ENCODE assay signal across 14 mouse cellular contexts in the genomic region with DNA sequence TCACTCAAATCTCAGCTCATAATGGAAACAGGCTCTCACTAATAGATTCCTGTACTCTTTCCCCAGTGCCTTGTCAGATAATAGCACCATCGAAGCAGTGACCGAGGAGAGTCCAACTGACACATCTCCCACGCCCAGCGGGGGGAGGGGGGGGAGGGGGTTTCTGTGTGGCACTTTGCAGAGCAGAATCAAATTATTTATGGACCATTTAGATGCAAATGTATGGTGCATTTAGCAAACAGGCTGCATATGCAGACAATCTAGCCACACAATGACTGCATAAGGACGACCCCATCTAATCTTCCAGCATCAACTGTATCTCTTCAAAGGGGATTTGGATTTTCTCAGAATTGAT. TPM values are rescaled to one million over a fixed set of nuclear protein-coding genes. Genes with fewer than 3 reads are reported as not detected.
A peak's percentile ranks its signal among the peaks of the same experiment; 100 is the strongest.
DNase-seq lines count a peak whose midpoint lies in the region; ATAC-seq lines count a peak whose summit lies in the region.
"Had no signal": no experiment of that assay in that cellular context is flagged by ENCODE, and none has a peak within 500 bp of the region (broad histone marks: within the 10 kb centered on the region; RNA-seq: fewer than 3 reads in every experiment).

No protein-coding gene starts in this region.

- H3K4me1 ChIP-seq in forebrain, embryonic 15.5 days: peaks cover 24% of the 10 kb centered on the region
- peaks cover 39% of the 10 kb centered on the region for H3K4me1 ChIP-seq in midbrain, embryonic 12.5 days
- H3K4me1 ChIP-seq: stomach, embryonic 15.5 days had no signal

- peak overlapping the region; percentile 68 for H3K27ac ChIP-seq in forebrain, embryonic 15.5 days (replicated peaks)
- peak overlapping the region; percentile 81 for H3K27ac ChIP-seq in midbrain, embryonic 12.5 days (replicated peaks)
- H3K27ac ChIP-seq: liver, embryonic 15.5 days; stomach, embryonic 15.5 days had no signal

- intact Hi-C loops in left cerebral cortex, postnatal 4 days (cut with DNase I): no loop called here
- intact Hi-C loops in left cerebral cortex, postnatal 10 days (cut with DNase I): no loop called here

- no peak overlapping the region for H3K4me2 ChIP-seq in forebrain, embryonic 15.5 days (replicated peaks)
- peak overlapping the region; percentile 35 for H3K4me2 ChIP-seq in midbrain, embryonic 12.5 days (replicated peaks)
- H3K4me2 ChIP-seq: liver, embryonic 15.5 days; stomach, embryonic 15.5 days had no signal

- no peaks in the 10 kb centered on the region for H3K27me3 ChIP-seq in forebrain, embryonic 15.5 days
- H3K27me3 ChIP-seq in midbrain, embryonic 12.5 days: peaks cover 6% of the 10 kb centered on the region; the same call in 1 of the 2 replicates
- H3K27me3 ChIP-seq: liver, embryonic 15.5 days; stomach, embryonic 15.5 days had no signal

- H3K4me3 ChIP-seq in forebrain, embryonic 15.5 days: no peak overlapping the region
- H3K4me3 ChIP-seq in midbrain, embryonic 12.5 days: no peak overlapping the region
- H3K4me3 ChIP-seq: liver, embryonic 15.5 days; stomach, embryonic 15.5 days had no signal

- H3K9ac ChIP-seq in forebrain, embryonic 15.5 days (replicated peaks): 0 out of 2 replicates have a peak overlapping the region, but pooled peaks have one; percentile 0
- no peak overlapping the region for H3K9ac ChIP-seq in midbrain, embryonic 12.5 days (replicated peaks)
- H3K9ac ChIP-seq: liver, embryonic 15.5 days; stomach, embryonic 15.5 days had no signal

- peak; percentile 56 for DNase-seq in left cerebral cortex, postnatal 4 days
- no peak for DNase-seq in left cerebral cortex, postnatal 10 days (ENCODE audit: extremely low spot score in 1 of 2, low spot score in 2 of 2)
- DNase-seq in yolk sac, embryonic 10.5 days (ENCODE audit: low spot score): peak; percentile 15
- no peak for DNase-seq in adrenal gland, postnatal 4 days (ENCODE audit: low spot score in 2 of 2)
- DNase-seq in liver: no peak

- ATAC-seq in forebrain, embryonic 15.5 days (replicated peaks): peak; percentile 69
- peak; percentile 87 for ATAC-seq in midbrain, embryonic 12.5 days (ENCODE audit: low FRiP score, low read depth)
- ATAC-seq in CD4-positive, CD25-positive, alpha-beta regulatory T cell, adult 4 months: no peak
- ATAC-seq: intestine, postnatal 0 days had no signal

- H3K9me3 ChIP-seq in forebrain, embryonic 15.5 days: no peaks in the 10 kb centered on the region
- H3K9me3 ChIP-seq in midbrain, embryonic 12.5 days: no peaks in the 10 kb centered on the region
- H3K9me3 ChIP-seq: liver, embryonic 15.5 days; stomach, embryonic 15.5 days had no signal

- WGBS in forebrain, embryonic 15.5 days: 2% methylated on average over 5 of the region's 5 CpGs
- WGBS in midbrain, embryonic 12.5 days: 5% methylated on average over 5 of the region's 5 CpGs

- no peaks in the 10 kb centered on the region for H3K36me3 ChIP-seq in forebrain, embryonic 15.5 days
- no peaks in the 10 kb centered on the region for H3K36me3 ChIP-seq in midbrain, embryonic 12.5 days
- H3K36me3 ChIP-seq: liver, embryonic 15.5 days; stomach, embryonic 15.5 days had no signal

RNA-seq across cellular contexts. Expression of gene Spert, which starts 51.9 kb away (rescaled TPM):
- not detected for total RNA-seq in left cerebral cortex, postnatal 4 days (2021)
- total RNA-seq in left cerebral cortex, postnatal 10 days (2021): not detected
- not detected in 2 replicates for polyA plus RNA-seq in forebrain, embryonic 15.5 days (2015; fragmentation: Nextera tagmentation; extraction: Ambion mirVana)
- polyA plus RNA-seq in midbrain, embryonic 12.5 days (2016; fragmentation: Nextera tagmentation; extraction: Ambion mirVana): not detected in 2 replicates
- total RNA-seq in adrenal gland, postnatal 4 days (2021): not detected
- not detected for polyA plus RNA-seq in CD4-positive, CD25-positive, alpha-beta regulatory T cell, adult 4 months (2017; shearing (Covaris generic))
- total RNA-seq: left cerebral cortex, adult 18-20 months had no signal
- polyA plus RNA-seq: cortical plate, adult 2 months; heart, embryonic 14.5 days; intestine, postnatal 0 days; liver, embryonic 15.5 days; stomach, embryonic 15.5 days had no signal

Comparison
In these comparisons a context has a peak if more than half of its experiments do, and no peak if none do; other contexts are left out.
1. DNase-seq: peak in left cerebral cortex, postnatal 4 days (single experiment) and yolk sac, embryonic 10.5 days (single experiment); none in left cerebral cortex, postnatal 10 days (0 of 2), adrenal gland, postnatal 4 days (0 of 2) and liver (single experiment).